Mouse (Mus musculus) stomach, embryonic 16.5 days (tissue): ENCODE data around the gene 5730409E04Rik. TPM values are rescaled to one million over a fixed set of nuclear protein-coding genes. Genes with fewer than 3 reads are reported as not detected.

Source experiments
- ATAC-seq: fragments of 200-750 bp; cut with Nextera tagmentation; 2 replicates; pipeline ENCODE4 v1.8.0; 2017; ENCODE audit warnings: moderate number of reproducible peaks, moderate TSS enrichment; ENCODE audit not compliant: insufficient read depth, low FRiP score
- H3K27ac ChIP-seq: fragments of 300-500 bp; sonication (generic); 2 replicates; pipeline ENCODE4 v1.5.1; 2014; ENCODE audit warnings: low read length
- H3K27me3 ChIP-seq: fragments of 300-500 bp; sonication (generic); 2 replicates; pipeline ENCODE4 v1.6.1; 2014; ENCODE audit warnings: low read length, control low read depth, mixed read lengths; ENCODE audit not compliant: control insufficient read depth, insufficient read depth
- H3K36me3 ChIP-seq: fragments of 300-500 bp; sonication (generic); 2 replicates; pipeline ENCODE4 v1.6.1; 2014; ENCODE audit warnings: low read length; ENCODE audit not compliant: control insufficient read depth, insufficient read depth
- H3K4me1 ChIP-seq: fragments of 300-500 bp; sonication (generic); 2 replicates; pipeline ENCODE4 v1.6.1; 2014; ENCODE audit warnings: low read length, control low read depth, mixed read lengths; ENCODE audit not compliant: control insufficient read depth, insufficient read depth
- H3K4me2 ChIP-seq: fragments of 300-500 bp; sonication (generic); 2 replicates; pipeline ENCODE4 v1.6.1; 2014; ENCODE audit warnings: low read depth, low read length, mixed read lengths
- H3K4me3 ChIP-seq: fragments of 300-500 bp; sonication (generic); replicated peaks from 2 replicates; pipeline ENCODE4 v1.5.1; 2014; ENCODE audit warnings: mild to moderate bottlenecking, low read length
- H3K9ac ChIP-seq: fragments of 300-500 bp; sonication (generic); 2 replicates; pipeline ENCODE4 v1.6.1; 2014; ENCODE audit warnings: low read length
- H3K9me3 ChIP-seq: fragments of 300-500 bp; sonication (generic); replicated peaks from 2 replicates; pipeline ENCODE4 v1.6.1; 2016; ENCODE audit warnings: low read length, control low read depth; ENCODE audit not compliant: control insufficient read depth
- WGBS: fragments of 180-500 bp; shearing (Covaris S2); extraction: QIAGEN DNeasy Blood & Tissue Kit; methylation state at CpG from one replicate; pipeline ENCODE4 v1.1.7; 2014; 5-methylcytosine and 5-hydroxymethylcytosine counted together
- polyA plus RNA-seq: library from polyadenylated mRNA; unstranded; fragments of >200 nt; fragmentation: Nextera tagmentation; extraction: Ambion mirVana; gene quantifications from 2 replicates; pipeline ENCODE4 v1.2.1, GENCODE M21; 2015

The 5730409E04Rik gene
- polyA plus RNA-seq, 1 experiment from 2014 or later, result 2.1 TPM

GRCm38 (mm10) chr4:126620349-126620874, 10.8 kb downstream of the 5730409E04Rik start:
- H3K27me3 ChIP-seq, result peaks cover 10% of the 10 kb centered on the region; the same call in 1 of the 2 replicates
- H3K9me3 ChIP-seq, result no peaks in the 10 kb centered on the region
- peaks cover 11% of the 10 kb centered on the region for H3K4me1 ChIP-seq
- no peaks in the 10 kb centered on the region for H3K36me3 ChIP-seq
- H3K9ac ChIP-seq, result peak overlapping the region; percentile 65
- no peak for ATAC-seq
- peak overlapping the region; percentile 35 for H3K4me3 ChIP-seq
- H3K27ac ChIP-seq, result no peak overlapping the region
- 25% methylated on average over 13 of the region's 13 CpGs for WGBS
- peak overlapping the region; percentile 53 for H3K4me2 ChIP-seq

GRCm38 (mm10) chr4:126627021-126627681, 17.5 kb downstream of the 5730409E04Rik start:
- 4% methylated on average over 23 of the region's 23 CpGs for WGBS
- H3K4me1 ChIP-seq, result no peaks in the 10 kb centered on the region
- peak; percentile 37; the same call in 1 of the 2 replicates for ATAC-seq
- H3K36me3 ChIP-seq, result no peaks in the 10 kb centered on the region
- H3K9me3 ChIP-seq, result no peaks in the 10 kb centered on the region
- H3K27ac ChIP-seq, result no peak overlapping the region
- H3K27me3 ChIP-seq, result no peaks in the 10 kb centered on the region
- H3K9ac ChIP-seq, result peak overlapping the region; percentile 58; the same call in 1 of the 2 replicates
- H3K4me3 ChIP-seq, result peak overlapping the region; percentile 22
- H3K4me2 ChIP-seq, result peak overlapping the region; percentile 40

- WGBS, result 41% methylated on average over 2 of the region's 2 CpGs
- H3K4me3 ChIP-seq, result no peak overlapping the region
- no peak overlapping the region for H3K4me2 ChIP-seq
- H3K36me3 ChIP-seq, result no peaks in the 10 kb centered on the region
- H3K27ac ChIP-seq, result no peak overlapping the region
- H3K27me3 ChIP-seq, result no peaks in the 10 kb centered on the region
- no peaks in the 10 kb centered on the region for H3K9me3 ChIP-seq
- no peak overlapping the region for H3K9ac ChIP-seq
- H3K4me1 ChIP-seq, result no peaks in the 10 kb centered on the region
- no peak for ATAC-seq
Observed at GRCm38 (mm10) chr4:126631922-126632321, 22.3 kb downstream of the 5730409E04Rik start.

GRCm38 (mm10) chr4:126632668-126633067, 23.1 kb downstream of the 5730409E04Rik start:
- Histone ChIP-seq H3K27me3 (no peaks in the 10 kb centered on the region), H3K9ac (no peak overlapping the region), H3K4me3 (no peak overlapping the region), H3K4me2 (no peak overlapping the region), H3K9me3 (no peaks in the 10 kb centered on the region), H3K27ac (no peak overlapping the region), H3K4me1 (no peaks in the 10 kb centered on the region), H3K36me3 (no peaks in the 10 kb centered on the region)
- WGBS, result 69% methylated on average over 3 of the region's 3 CpGs
- no peak for ATAC-seq

- no peaks in the 10 kb centered on the region; the same call in 1 of the 2 replicates for H3K27me3 ChIP-seq
- no peaks in the 10 kb centered on the region for H3K36me3 ChIP-seq
- no peak overlapping the region for H3K27ac ChIP-seq
- no peaks in the 10 kb centered on the region for H3K9me3 ChIP-seq
- H3K9ac ChIP-seq, result no peak overlapping the region
- no peak overlapping the region for H3K4me3 ChIP-seq
- no peak overlapping the region for H3K4me2 ChIP-seq
- no peak for ATAC-seq
- H3K4me1 ChIP-seq, result no peaks in the 10 kb centered on the region
- 32% methylated on average over 11 of the region's 11 CpGs for WGBS
Observed at GRCm38 (mm10) chr4:126636330-126636729, 26.7 kb downstream of the 5730409E04Rik start.

GRCm38 (mm10) chr4:126637446-126637845, 27.8 kb downstream of the 5730409E04Rik start:
- 79% methylated on average over 4 of the region's 4 CpGs for WGBS
- H3K36me3 ChIP-seq, result no peaks in the 10 kb centered on the region
- no peaks in the 10 kb centered on the region; the same call in 1 of the 2 replicates for H3K27me3 ChIP-seq
- H3K9ac ChIP-seq, result no peak overlapping the region
- no peak overlapping the region for H3K27ac ChIP-seq
- no peak overlapping the region for H3K4me2 ChIP-seq
- H3K9me3 ChIP-seq, result no peaks in the 10 kb centered on the region
- no peak overlapping the region for H3K4me3 ChIP-seq
- H3K4me1 ChIP-seq, result no peaks in the 10 kb centered on the region
- no peak for ATAC-seq

GRCm38 (mm10) chr4:126639339-126639738, 29.7 kb downstream of the 5730409E04Rik start:
- ATAC-seq, result no peak
- H3K27me3 ChIP-seq, result no peaks in the 10 kb centered on the region; the same call in 1 of the 2 replicates
- no peaks in the 10 kb centered on the region for H3K4me1 ChIP-seq
- H3K9me3 ChIP-seq, result no peaks in the 10 kb centered on the region
- H3K4me3 ChIP-seq, result no peak overlapping the region
- H3K9ac ChIP-seq, result no peak overlapping the region
- H3K4me2 ChIP-seq, result no peak overlapping the region
- H3K36me3 ChIP-seq, result no peaks in the 10 kb centered on the region
- H3K27ac ChIP-seq, result no peak overlapping the region
- WGBS, result 49% methylated on average over 7 of the region's 7 CpGs

GRCm38 (mm10) chr4:126641901-126642300, 32.3 kb downstream of the 5730409E04Rik start:
- ATAC-seq, result no peak
- Histone ChIP-seq H3K4me3 (no peak overlapping the region), H3K36me3 (no peaks in the 10 kb centered on the region), H3K27ac (no peak overlapping the region), H3K9me3 (no peaks in the 10 kb centered on the region), H3K4me1 (no peaks in the 10 kb centered on the region), H3K27me3 (no peaks in the 10 kb centered on the region; the same call in 1 of the 2 replicates), H3K9ac (no peak overlapping the region), H3K4me2 (no peak overlapping the region)
- WGBS, result 47% methylated on average over 9 of the region's 9 CpGs

GRCm38 (mm10) chr4:126643815-126644214, 34.2 kb downstream of the 5730409E04Rik start:
- Histone ChIP-seq H3K9ac (no peak overlapping the region), H3K27me3 (no peaks in the 10 kb centered on the region; the same call in 1 of the 2 replicates)

More at GRCm38 (mm10) chr4:126643815-126644214, 34.2 kb downstream of the 5730409E04Rik start:
- H3K4me3 ChIP-seq, result no peak overlapping the region
- H3K27ac ChIP-seq, result no peak overlapping the region
- no peaks in the 10 kb centered on the region for H3K9me3 ChIP-seq
- H3K4me1 ChIP-seq, result no peaks in the 10 kb centered on the region
- no peak overlapping the region for H3K4me2 ChIP-seq
- no peak for ATAC-seq
- no peaks in the 10 kb centered on the region for H3K36me3 ChIP-seq
- 74% methylated on average over 4 of the region's 4 CpGs for WGBS
